Mouse (Mus musculus): ENCODE measurements around the gene Snx15. TPM values are rescaled to one million over a fixed set of nuclear protein-coding genes. Genes with fewer than 3 reads are reported as not detected.
A peak's percentile ranks its signal among the peaks of the same experiment; 100 is the strongest.

Gene Snx15
- polyA plus RNA-seq, 1 experiment, result 45.2 TPM

DNA sequence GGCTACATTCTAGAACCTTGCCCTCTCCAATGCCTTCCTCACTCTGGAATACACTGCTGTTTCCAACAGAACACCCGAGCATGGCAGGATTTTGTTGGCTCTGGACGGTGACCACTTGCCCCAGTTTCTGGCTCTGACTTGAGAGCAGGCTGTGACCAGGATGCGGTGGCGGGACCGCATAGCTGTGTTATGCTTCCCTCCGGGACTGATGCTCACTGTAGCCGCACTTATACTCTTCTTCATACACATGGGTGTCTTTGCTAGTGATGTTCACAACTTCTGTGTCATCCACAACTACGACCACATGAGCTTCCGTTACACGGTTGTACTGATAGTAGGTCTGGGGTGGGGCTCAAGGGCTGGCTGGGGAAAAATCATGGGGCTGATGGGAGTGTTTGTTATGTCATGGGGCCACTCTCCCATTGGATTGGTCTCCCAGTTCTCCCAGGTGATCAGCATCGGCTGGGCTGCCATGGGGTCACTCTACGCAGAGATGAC is 48.1 kb downstream of the Snx15 start, which contains the start of gene Tmem262:
TSS of gene Tmem262 (plus strand) at position 51 of the 498 bp plus-strand sequence.
- WGBS, result 91% methylated on average over 12 of the region's 12 CpGs
- no peak for TF ChIP-seq POLR2A (IDR thresholded peaks at IDR 0.05; ENCODE audit: borderline replicate concordance, extremely low read depth, low read depth, low read length)
- TF ChIP-seq CTCF (IDR thresholded peaks at IDR 0.05; ENCODE audit: insufficient read depth, low read length), result no peak
- DNase-seq, result no peak

DNA sequence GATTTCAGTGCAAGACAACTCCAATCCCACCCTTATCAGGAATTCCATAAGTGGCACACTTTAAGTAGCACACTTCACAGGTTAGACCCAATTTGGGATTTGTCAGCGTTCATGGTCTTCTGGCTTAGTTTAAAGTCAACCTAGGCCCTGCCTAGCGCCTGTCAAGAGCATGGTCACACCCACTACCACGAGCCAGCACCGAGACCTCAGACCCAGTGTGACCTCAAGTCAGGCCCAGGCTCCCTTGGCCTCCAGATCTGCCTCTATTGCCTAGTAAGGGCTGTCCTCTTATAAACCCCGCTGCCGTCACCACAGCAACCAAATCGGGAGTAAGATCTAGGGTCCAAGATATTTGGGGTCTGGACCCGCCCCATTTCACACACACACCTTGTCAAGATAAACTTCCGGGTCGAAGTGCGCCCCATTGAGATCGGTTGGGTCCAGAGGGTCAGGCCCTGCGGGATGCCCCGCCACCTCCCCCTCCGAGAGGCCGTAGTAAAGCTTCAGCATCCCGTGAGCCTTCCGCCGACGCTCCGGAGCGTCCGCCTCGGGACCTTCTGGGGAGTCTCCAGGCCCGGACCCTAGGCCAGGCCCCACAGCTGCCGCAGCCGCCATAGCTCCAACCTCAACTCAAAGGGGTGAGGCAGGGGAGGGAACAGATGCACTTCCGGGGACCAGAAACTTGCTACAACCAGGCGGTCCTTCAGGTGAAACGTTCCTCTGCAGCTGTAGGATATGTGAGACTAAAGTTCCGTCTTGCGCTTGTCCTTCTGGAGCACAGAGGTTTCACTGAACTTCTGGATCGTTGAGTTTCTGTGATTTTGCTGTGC is 51.3 kb downstream of the Snx15 start, which contains the start of gene Vps51:
TSS of gene Vps51 (minus strand) at position 668 of the 830 bp plus-strand sequence.
- H3K4me3 ChIP-seq (replicated peaks; ENCODE audit: extremely low read depth, low read depth, low read length), result peak within 1 kb of the TSS; percentile 80
- TF ChIP-seq POLR2A (IDR thresholded peaks at IDR 0.05; ENCODE audit: borderline replicate concordance, extremely low read depth, low read depth, low read length) (peak; percentile 60; the same call in 1 of the 2 replicates), CTCF (IDR thresholded peaks at IDR 0.05; ENCODE audit: insufficient read depth, low read length) (no peak)
- DNase-seq, result peak; percentile 84
- under 1% methylated on average over 33 of the region's 33 CpGs for WGBS
- H3K4me1 ChIP-seq (ENCODE audit: control insufficient read depth, insufficient read depth, low read length), result peaks cover 6% of the 10 kb centered on the region

More for the DNA sequence above, 48.1 kb downstream of the Snx15 start, which contains the start of gene Tmem262:
- no peak within 1 kb of the TSS for H3K4me3 ChIP-seq (replicated peaks; ENCODE audit: extremely low read depth, low read depth, low read length)
- H3K4me1 ChIP-seq (ENCODE audit: control insufficient read depth, insufficient read depth, low read length), result peaks cover 13% of the 10 kb centered on the region

DNA sequence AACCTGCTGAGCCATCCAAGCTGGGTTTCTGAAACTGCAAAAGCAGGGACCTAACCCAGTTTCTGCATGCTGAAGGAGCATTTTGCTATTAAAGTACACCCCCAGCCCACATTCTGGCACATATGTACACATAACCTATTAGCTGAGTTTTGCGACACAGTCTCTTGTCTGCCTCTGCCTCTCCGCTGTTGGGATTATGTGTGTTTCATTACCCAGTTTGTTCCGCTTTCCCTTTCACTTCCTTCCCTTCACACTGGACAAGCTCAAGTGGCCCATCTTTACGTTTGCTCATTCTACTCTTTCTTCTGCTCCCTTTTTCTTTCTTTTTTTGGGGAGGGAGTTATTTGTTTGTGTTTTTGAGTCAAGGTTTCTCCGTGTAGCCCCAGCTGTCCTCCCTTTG is 54.2 kb downstream of the Snx15 start:
- TF ChIP-seq CTCF (IDR thresholded peaks at IDR 0.05; ENCODE audit: insufficient read depth, low read length) (no peak), POLR2A (IDR thresholded peaks at IDR 0.05; ENCODE audit: borderline replicate concordance, extremely low read depth, low read depth, low read length) (no peak)
- no peak for DNase-seq
- Histone ChIP-seq H3K4me1 (ENCODE audit: control insufficient read depth, insufficient read depth, low read length) (peaks cover 6% of the 10 kb centered on the region), H3K4me3 (replicated peaks; ENCODE audit: extremely low read depth, low read depth, low read length) (no peak overlapping the region)
- 82% methylated on average over 5 of the region's 5 CpGs for WGBS

DNA sequence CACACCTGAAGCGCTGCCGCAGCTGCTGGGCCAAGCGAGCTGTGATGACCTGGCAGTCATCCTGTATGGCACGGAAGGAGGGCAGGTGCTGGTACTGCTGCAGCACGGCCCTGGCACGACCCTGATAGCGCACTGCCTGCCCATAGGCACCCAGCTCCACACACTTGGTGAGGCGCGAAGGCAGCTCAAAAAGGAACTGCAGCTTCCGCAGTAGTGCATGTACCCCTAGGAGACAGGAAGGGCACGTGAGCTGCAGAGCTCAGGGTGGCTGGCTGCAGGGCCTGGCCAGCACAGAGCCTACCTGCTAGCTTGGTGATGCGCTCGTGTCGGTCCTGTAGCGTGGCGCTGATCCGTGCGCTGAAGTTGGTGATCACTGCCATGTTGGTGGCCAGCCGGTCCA is 56.8 kb downstream of the Snx15 start:
- DNase-seq, result no peak
- WGBS, result 89% methylated on average over 19 of the region's 19 CpGs

DNA sequence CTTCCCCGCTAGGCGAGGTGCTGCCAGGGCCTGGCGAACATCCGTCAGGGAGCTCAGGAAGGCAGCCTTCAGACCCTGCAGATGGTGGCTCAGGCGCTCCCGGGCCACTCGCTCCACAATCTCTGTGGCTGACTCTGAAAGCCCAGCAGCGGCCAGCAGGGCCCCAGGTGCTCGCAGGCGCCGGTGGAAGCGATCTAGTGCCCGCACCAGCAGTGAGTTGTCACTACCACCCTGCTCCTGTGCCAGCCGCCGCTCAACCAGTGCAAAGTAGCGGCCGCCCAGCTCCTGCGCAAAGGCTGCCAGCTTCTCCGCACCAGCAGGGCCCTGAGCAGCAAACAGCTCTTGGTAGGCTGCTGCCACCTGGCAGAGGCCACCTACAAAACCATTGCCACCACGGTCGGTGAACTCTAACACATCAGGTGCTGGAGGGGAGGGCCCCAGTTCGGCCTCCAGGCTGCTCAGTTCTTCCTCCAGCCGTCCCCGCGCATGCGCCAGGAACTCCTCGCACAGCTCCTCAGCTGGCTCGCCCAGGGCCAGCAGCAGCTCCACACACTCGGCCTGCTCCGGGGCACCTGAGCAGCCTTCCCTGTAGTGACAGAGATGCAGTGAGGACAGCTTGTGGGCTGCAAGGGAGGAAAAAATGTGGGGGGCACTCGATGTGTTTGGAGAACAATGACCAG is 57.4 kb downstream of the Snx15 start:
- H3K4me1 ChIP-seq (ENCODE audit: control insufficient read depth, insufficient read depth, low read length), result peaks cover 8% of the 10 kb centered on the region; the same call in 1 of the 2 replicates
- 89% methylated on average over 31 of the region's 31 CpGs for WGBS
- DNase-seq, result no peak
- TF ChIP-seq CTCF (IDR thresholded peaks at IDR 0.05; ENCODE audit: insufficient read depth, low read length) (no peak), POLR2A (IDR thresholded peaks at IDR 0.05; ENCODE audit: borderline replicate concordance, extremely low read depth, low read depth, low read length) (no peak)
- H3K4me3 ChIP-seq (replicated peaks; ENCODE audit: extremely low read depth, low read depth, low read length), result no peak overlapping the region

More for the DNA sequence above, 56.8 kb downstream of the Snx15 start:
- Histone ChIP-seq H3K4me1 (ENCODE audit: control insufficient read depth, insufficient read depth, low read length) (peaks cover 11% of the 10 kb centered on the region), H3K4me3 (replicated peaks; ENCODE audit: extremely low read depth, low read depth, low read length) (no peak overlapping the region)
- TF ChIP-seq CTCF (IDR thresholded peaks at IDR 0.05; ENCODE audit: insufficient read depth, low read length) (no peak), POLR2A (IDR thresholded peaks at IDR 0.05; ENCODE audit: borderline replicate concordance, extremely low read depth, low read depth, low read length) (no peak)

DNA sequence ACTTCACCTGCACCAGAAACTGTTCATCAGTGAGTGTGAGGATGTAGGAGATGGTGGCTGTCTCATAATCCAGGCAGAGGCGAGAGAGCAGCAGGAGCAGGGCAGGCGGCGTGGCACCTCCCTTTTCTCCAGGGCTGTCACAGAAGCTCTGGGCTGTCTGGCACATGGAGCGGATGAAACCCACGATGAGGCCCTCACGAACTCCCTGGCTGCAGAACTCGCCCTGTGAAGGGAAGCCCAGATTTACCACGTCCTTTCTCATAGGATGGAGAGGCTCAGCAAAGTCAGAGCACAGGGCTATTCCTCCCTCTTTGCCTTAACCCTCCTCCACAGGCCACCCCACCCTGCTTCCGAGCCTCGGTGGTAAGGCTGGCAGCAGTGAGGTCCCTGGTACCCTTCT is 58.3 kb downstream of the Snx15 start:
- Histone ChIP-seq H3K4me3 (replicated peaks; ENCODE audit: extremely low read depth, low read depth, low read length) (no peak overlapping the region), H3K4me1 (ENCODE audit: control insufficient read depth, insufficient read depth, low read length) (peaks cover 8% of the 10 kb centered on the region; the same call in 1 of the 2 replicates)
- WGBS, result 89% methylated on average over 10 of the region's 10 CpGs
- DNase-seq, result no peak
- TF ChIP-seq POLR2A (IDR thresholded peaks at IDR 0.05; ENCODE audit: borderline replicate concordance, extremely low read depth, low read depth, low read length) (no peak), CTCF (IDR thresholded peaks at IDR 0.05; ENCODE audit: insufficient read depth, low read length) (no peak)

Other genes starting within 250 kb of the Snx15 start
- gene Tigd3, start 234.2 kb downstream of the Snx15 start, polyA plus RNA-seq (2012; rRNA removed), result 1.1 and 1.2 TPM in 2 replicates
- gene Dpf2, start 215.3 kb downstream of the Snx15 start, polyA plus RNA-seq (2012; rRNA removed), result 87.1 and 103 TPM in 2 replicates
- gene Cdc42ep2, start 203.5 kb downstream of the Snx15 start, polyA plus RNA-seq (2012; rRNA removed), result 22.2 and 24.1 TPM in 2 replicates
- 30.5 and 32.7 TPM in 2 replicates for gene Pola2, start 164.1 kb downstream of the Snx15 start, polyA plus RNA-seq (2012; rRNA removed)
- not detected in 2 replicates for gene Slc22a20, start 142.2 kb downstream of the Snx15 start, polyA plus RNA-seq (2012; rRNA removed)
- 55.6 and 68.9 TPM in 2 replicates for gene Capn1, start 112.4 kb downstream of the Snx15 start, polyA plus RNA-seq (2012; rRNA removed)
- gene Syvn1, start 81.7 kb downstream of the Snx15 start, polyA plus RNA-seq (2012; rRNA removed), result 41.1 and 47.1 TPM in 2 replicates
- 10.8 and 13.7 TPM in 2 replicates for gene Mrpl49, start 70.5 kb downstream of the Snx15 start, polyA plus RNA-seq (2012; rRNA removed)
- gene Fau, start 70.5 kb downstream of the Snx15 start, polyA plus RNA-seq (2012; rRNA removed), result 896 and 1,315 TPM in 2 replicates
- 47.0 and 54.7 TPM in 2 replicates for gene Znhit2, start 67.1 kb downstream of the Snx15 start, polyA plus RNA-seq (2012; rRNA removed)
- 34.6 and 36.5 TPM in 2 replicates for gene Tm7sf2, start 59.9 kb downstream of the Snx15 start, polyA plus RNA-seq (2012; rRNA removed)
- 61.7 and 81.7 TPM in 2 replicates for gene Vps51, start 51.1 kb downstream of the Snx15 start, polyA plus RNA-seq (2012; rRNA removed)
- not detected in 2 replicates for gene Tmem262, start 48.3 kb downstream of the Snx15 start, polyA plus RNA-seq (2012; rRNA removed)
- 0.50 and 0.60 TPM in 2 replicates for gene Gm28374, start 46.0 kb downstream of the Snx15 start, polyA plus RNA-seq (2012; rRNA removed)
- gene Zfpl1, start 43.3 kb downstream of the Snx15 start, polyA plus RNA-seq (2012; rRNA removed), result 89.7 and 99.1 TPM in 2 replicates
- 0.63 and 0.92 TPM in 2 replicates for gene Cdca5, start 43.3 kb downstream of the Snx15 start, polyA plus RNA-seq (2012; rRNA removed)
- gene AC131692.1, start 33.9 kb downstream of the Snx15 start, polyA plus RNA-seq (2012; rRNA removed), result not detected in 2 replicates
- gene Naaladl1, start 22.5 kb downstream of the Snx15 start, polyA plus RNA-seq (2012; rRNA removed), result 0.20 and 0.30 TPM in 2 replicates
- 25.3 and 36.7 TPM in 2 replicates for gene Sac3d1, start 9.7 kb downstream of the Snx15 start, polyA plus RNA-seq (2012; rRNA removed)
- gene Batf2, start 12.7 kb upstream of the Snx15 start, polyA plus RNA-seq (2012; rRNA removed), result 14.6 and 15.8 TPM in 2 replicates
- 128 TPM in 2 replicates for gene Arl2, start 13.2 kb upstream of the Snx15 start, polyA plus RNA-seq (2012; rRNA removed)
- 0.37 and 0.75 TPM in 2 replicates for gene Majin, start 56.1 kb upstream of the Snx15 start, polyA plus RNA-seq (2012; rRNA removed)
- gene Gpha2, start 98.1 kb upstream of the Snx15 start, polyA plus RNA-seq (2012; rRNA removed), result 1.7 and 2.6 TPM in 2 replicates
- gene Ppp2r5b, start 107.6 kb upstream of the Snx15 start, polyA plus RNA-seq (2012; rRNA removed), result 58.7 and 88.5 TPM in 2 replicates
- 37.0 and 37.7 TPM in 2 replicates for gene Atg2a, start 113.4 kb upstream of the Snx15 start, polyA plus RNA-seq (2012; rRNA removed)
- 399 and 593 TPM in 2 replicates for gene Ehd1, start 148.4 kb upstream of the Snx15 start, polyA plus RNA-seq (2012; rRNA removed)
- gene Cdc42bpg, start 178.2 kb upstream of the Snx15 start, polyA plus RNA-seq (2012; rRNA removed), result 132 and 133 TPM in 2 replicates
- gene Men1, start 206.7 kb upstream of the Snx15 start, polyA plus RNA-seq (2012; rRNA removed), result 52.1 and 56.2 TPM in 2 replicates
- gene Map4k2, start 212.8 kb upstream of the Snx15 start, polyA plus RNA-seq (2012; rRNA removed), result 303 and 441 TPM in 2 replicates
- gene Sf1, start 235.4 kb upstream of the Snx15 start, polyA plus RNA-seq (2012; rRNA removed), result 136 and 194 TPM in 2 replicates